Mouse (Mus musculus) stomach, postnatal 0 days (tissue): ENCODE data around the gene Ankle2.

Experiments
- CTCF ChIP-seq: IDR thresholded peaks from 2 replicates; pipeline ENCODE4 v1.5.1; 2016; ENCODE audit warnings: antibody characterized with exemption, low read depth, mild to moderate bottlenecking, moderate library complexity
- EP300 ChIP-seq: optimal IDR thresholded peaks from 2 replicates; pipeline ENCODE3; 2016; ENCODE audit warnings: antibody characterized with exemption

GRCm38 (mm10) chr5:110181716-110182115 lies 49.1 kb upstream of the Ankle2 start:
- TF ChIP-seq CTCF (no peak), EP300 (no peak)
